Mouse (Mus musculus): ENCODE data around the gene Gm5089. TPM values are rescaled to one million over a fixed set of nuclear protein-coding genes. Genes with fewer than 3 reads are reported as not detected.

Gene Gm5089
- polyA plus RNA-seq, 1 experiment: not detected

- no peak for DNase-seq
- Histone ChIP-seq H3K27me3 (ENCODE audit: control insufficient read depth, insufficient read depth, low read length) (no peaks in the 10 kb centered on the region), H3K36me3 (ENCODE audit: control insufficient read depth, insufficient read depth, low read length) (no peaks in the 10 kb centered on the region), H3K27ac (ENCODE audit: control insufficient read depth, insufficient read depth, low read length) (no peak overlapping the region), H3K4me1 (replicated peaks; ENCODE audit: control insufficient read depth, insufficient read depth, low read length) (no peaks in the 10 kb centered on the region), H3K4me3 (ENCODE audit: control insufficient read depth, insufficient read depth, low read length) (no peak overlapping the region)
- TF ChIP-seq CTCF (IDR thresholded peaks at IDR 0.05; ENCODE audit: borderline replicate concordance, control insufficient read depth, extremely low read depth, insufficient read depth, low read length, poor library complexity) (no peak), POLR2A (IDR thresholded peaks at IDR 0.05; ENCODE audit: control insufficient read depth, extremely low read depth, insufficient read depth, low read length, poor library complexity) (no peak)
- WGBS: 59% methylated on average over 3 of the region's 3 CpGs
Measured at GRCm38 (mm10) chr14:122432558-122432957, 18.4 kb downstream of the Gm5089 start.

- Histone ChIP-seq H3K36me3 (ENCODE audit: control insufficient read depth, insufficient read depth, low read length) (no peaks in the 10 kb centered on the region), H3K27me3 (ENCODE audit: control insufficient read depth, insufficient read depth, low read length) (no peaks in the 10 kb centered on the region), H3K4me3 (ENCODE audit: control insufficient read depth, insufficient read depth, low read length) (no peak overlapping the region), H3K27ac (ENCODE audit: control insufficient read depth, insufficient read depth, low read length) (no peak overlapping the region), H3K4me1 (replicated peaks; ENCODE audit: control insufficient read depth, insufficient read depth, low read length) (no peaks in the 10 kb centered on the region)
- no peak for DNase-seq
- WGBS: 91% methylated on average over 3 of the region's 3 CpGs
- TF ChIP-seq POLR2A (IDR thresholded peaks at IDR 0.05; ENCODE audit: control insufficient read depth, extremely low read depth, insufficient read depth, low read length, poor library complexity) (no peak), CTCF (IDR thresholded peaks at IDR 0.05; ENCODE audit: borderline replicate concordance, control insufficient read depth, extremely low read depth, insufficient read depth, low read length, poor library complexity) (no peak)
Measured at GRCm38 (mm10) chr14:122427654-122428053, 23.3 kb downstream of the Gm5089 start.

- TF ChIP-seq POLR2A (IDR thresholded peaks at IDR 0.05; ENCODE audit: control insufficient read depth, extremely low read depth, insufficient read depth, low read length, poor library complexity) (no peak), CTCF (IDR thresholded peaks at IDR 0.05; ENCODE audit: borderline replicate concordance, control insufficient read depth, extremely low read depth, insufficient read depth, low read length, poor library complexity) (no peak)
- no peak for DNase-seq
- Histone ChIP-seq H3K4me1 (replicated peaks; ENCODE audit: control insufficient read depth, insufficient read depth, low read length) (no peaks in the 10 kb centered on the region), H3K27me3 (ENCODE audit: control insufficient read depth, insufficient read depth, low read length) (no peaks in the 10 kb centered on the region), H3K27ac (ENCODE audit: control insufficient read depth, insufficient read depth, low read length) (no peak overlapping the region), H3K36me3 (ENCODE audit: control insufficient read depth, insufficient read depth, low read length) (no peaks in the 10 kb centered on the region), H3K4me3 (ENCODE audit: control insufficient read depth, insufficient read depth, low read length) (no peak overlapping the region)
- 92% methylated on average over 8 of the region's 8 CpGs for WGBS
Measured at GRCm38 (mm10) chr14:122427204-122427560, 23.7 kb downstream of the Gm5089 start.

- no peak for TF ChIP-seq POLR2A (IDR thresholded peaks at IDR 0.05; ENCODE audit: control insufficient read depth, extremely low read depth, insufficient read depth, low read length, poor library complexity)
- TF ChIP-seq CTCF (IDR thresholded peaks at IDR 0.05; ENCODE audit: borderline replicate concordance, control insufficient read depth, extremely low read depth, insufficient read depth, low read length, poor library complexity): no peak
- no peaks in the 10 kb centered on the region for H3K27me3 ChIP-seq (ENCODE audit: control insufficient read depth, insufficient read depth, low read length)
- no peaks in the 10 kb centered on the region for H3K4me1 ChIP-seq (replicated peaks; ENCODE audit: control insufficient read depth, insufficient read depth, low read length)
- no peak for DNase-seq
- no peaks in the 10 kb centered on the region for H3K36me3 ChIP-seq (ENCODE audit: control insufficient read depth, insufficient read depth, low read length)
- no peak overlapping the region for H3K27ac ChIP-seq (ENCODE audit: control insufficient read depth, insufficient read depth, low read length)
- H3K4me3 ChIP-seq (ENCODE audit: control insufficient read depth, insufficient read depth, low read length): no peak overlapping the region
- WGBS: 84% methylated on average over 10 of the region's 10 CpGs
Measured at GRCm38 (mm10) chr14:122426529-122427203, 24.2 kb downstream of the Gm5089 start.

- 92% methylated on average over 3 of the region's 3 CpGs for WGBS
Measured at GRCm38 (mm10) chr14:122424441-122424840, 26.5 kb downstream of the Gm5089 start.

GRCm38 (mm10) chr14:122416166-122416771 is 34.6 kb downstream of the Gm5089 start:
- Histone ChIP-seq H3K4me1 (replicated peaks; ENCODE audit: control insufficient read depth, insufficient read depth, low read length) (no peaks in the 10 kb centered on the region), H3K27me3 (ENCODE audit: control insufficient read depth, insufficient read depth, low read length) (no peaks in the 10 kb centered on the region), H3K36me3 (ENCODE audit: control insufficient read depth, insufficient read depth, low read length) (no peaks in the 10 kb centered on the region), H3K27ac (ENCODE audit: control insufficient read depth, insufficient read depth, low read length) (no peak overlapping the region), H3K4me3 (ENCODE audit: control insufficient read depth, insufficient read depth, low read length) (no peak overlapping the region)
- no peak for DNase-seq
- no peak for TF ChIP-seq CTCF (IDR thresholded peaks at IDR 0.05; ENCODE audit: borderline replicate concordance, control insufficient read depth, extremely low read depth, insufficient read depth, low read length, poor library complexity)
- TF ChIP-seq POLR2A (IDR thresholded peaks at IDR 0.05; ENCODE audit: control insufficient read depth, extremely low read depth, insufficient read depth, low read length, poor library complexity): no peak
- 80% methylated on average over 4 of the region's 4 CpGs for WGBS

More at GRCm38 (mm10) chr14:122424441-122424840, 26.5 kb downstream of the Gm5089 start:
- H3K27ac ChIP-seq (ENCODE audit: control insufficient read depth, insufficient read depth, low read length): no peak overlapping the region
- no peaks in the 10 kb centered on the region for H3K27me3 ChIP-seq (ENCODE audit: control insufficient read depth, insufficient read depth, low read length)
- no peak for DNase-seq
- no peaks in the 10 kb centered on the region for H3K4me1 ChIP-seq (replicated peaks; ENCODE audit: control insufficient read depth, insufficient read depth, low read length)
- H3K36me3 ChIP-seq (ENCODE audit: control insufficient read depth, insufficient read depth, low read length): no peaks in the 10 kb centered on the region
- no peak for TF ChIP-seq CTCF (IDR thresholded peaks at IDR 0.05; ENCODE audit: borderline replicate concordance, control insufficient read depth, extremely low read depth, insufficient read depth, low read length, poor library complexity)
- H3K4me3 ChIP-seq (ENCODE audit: control insufficient read depth, insufficient read depth, low read length): no peak overlapping the region
